Mouse (Mus musculus) layer of hippocampus, adult 2 months (tissue): ENCODE data around the gene Apba2. TPM values are rescaled to one million over a fixed set of nuclear protein-coding genes. Genes with fewer than 3 reads are reported as not detected.

Experiments
- DNase-seq, 2 experiments: peaks; one replicate each; pipeline ENCODE4 v3.0.0; 2022; ENCODE audit warnings: low spot score in 2 of 2
- H3K27ac ChIP-seq: fragments of 200-600 bp; 2 replicates; pipeline ENCODE4 v1.8.1; 2022
- H3K4me3 ChIP-seq: fragments of 200-600 bp; 2 replicates; pipeline ENCODE4 v1.8.1; 2022; ENCODE audit warnings: mild to moderate bottlenecking
- CTCF ChIP-seq: fragments of 200-600 bp; conservative IDR thresholded peaks from 2 replicates; pipeline ENCODE4 v1.8.1; 2022; ENCODE audit warnings: antibody characterized with exemption, mild to moderate bottlenecking, moderate library complexity
- total RNA-seq, 2 experiments: library from RNA; stranded (reverse); gene quantifications; 2 replicates each; pipeline ENCODE4 v1.2.3; 2021

Apba2 gene
- total RNA-seq, 2 experiments from 2014 or later: 249 to 259 TPM

DNA sequence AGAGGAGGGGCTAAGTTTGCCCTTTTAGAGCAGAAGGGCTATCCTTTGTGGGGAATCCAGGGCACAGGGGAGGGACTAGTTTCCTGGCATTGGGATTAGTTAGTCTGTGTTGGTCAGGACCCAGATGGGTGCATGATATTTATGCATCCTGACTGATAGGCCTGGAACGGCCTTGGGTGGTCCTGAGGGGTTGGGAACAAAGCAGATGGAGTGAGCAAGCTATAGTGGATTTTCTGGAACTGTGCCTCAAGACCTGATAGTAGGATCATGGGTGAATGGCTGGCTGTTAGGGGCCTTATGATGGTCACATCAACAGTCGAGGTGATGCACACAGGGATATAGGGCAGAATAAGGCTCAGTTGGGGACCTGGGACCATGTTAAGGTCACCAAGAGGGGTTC is 8.4 kb downstream of the Apba2 start:
- H3K27ac ChIP-seq: peak overlapping the region; percentile 39; the same call in 1 of the 2 replicates

DNA sequence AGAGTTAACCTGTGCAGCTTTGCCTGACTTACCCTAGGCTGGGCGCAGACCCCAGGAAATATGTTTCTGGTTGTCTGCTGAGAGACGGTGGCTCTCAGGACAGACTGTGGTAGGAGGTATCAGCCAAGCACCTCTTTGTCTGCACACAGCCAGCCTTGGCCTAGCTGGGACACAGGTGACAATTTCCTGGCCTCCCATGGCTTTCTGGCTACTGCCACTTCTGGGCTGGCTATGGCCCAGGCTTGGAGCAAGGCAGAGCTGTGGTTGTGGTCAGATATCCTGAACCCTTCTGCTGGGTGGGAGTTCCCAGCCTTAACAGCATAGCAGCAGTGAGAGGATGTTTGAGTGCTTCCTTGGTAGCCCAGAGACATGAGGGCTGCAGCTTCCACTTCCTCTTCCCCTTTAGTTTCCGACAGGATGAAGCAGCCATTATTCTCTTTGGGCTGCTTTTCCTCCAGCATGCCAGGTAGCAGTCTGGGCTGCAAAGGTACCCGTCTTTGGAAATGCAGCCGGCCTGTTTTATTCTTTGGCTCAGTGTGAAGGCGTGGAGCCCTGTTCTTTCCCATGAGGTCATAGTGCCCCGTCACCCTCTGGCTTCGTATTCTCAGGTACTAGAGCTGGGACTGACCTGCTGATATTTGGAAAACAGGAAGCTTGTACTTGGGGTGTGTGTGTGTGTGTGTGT is 9.2 kb downstream of the Apba2 start:
- no peak for TF ChIP-seq CTCF
- DNase-seq: no peak
- Histone ChIP-seq H3K27ac (peak overlapping the region; percentile 39; the same call in 1 of the 2 replicates), H3K4me3 (no peak overlapping the region)

More for the DNA sequence above, 8.4 kb downstream of the Apba2 start:
- no peak for TF ChIP-seq CTCF
- no peak overlapping the region for H3K4me3 ChIP-seq
- DNase-seq: no peak

DNA sequence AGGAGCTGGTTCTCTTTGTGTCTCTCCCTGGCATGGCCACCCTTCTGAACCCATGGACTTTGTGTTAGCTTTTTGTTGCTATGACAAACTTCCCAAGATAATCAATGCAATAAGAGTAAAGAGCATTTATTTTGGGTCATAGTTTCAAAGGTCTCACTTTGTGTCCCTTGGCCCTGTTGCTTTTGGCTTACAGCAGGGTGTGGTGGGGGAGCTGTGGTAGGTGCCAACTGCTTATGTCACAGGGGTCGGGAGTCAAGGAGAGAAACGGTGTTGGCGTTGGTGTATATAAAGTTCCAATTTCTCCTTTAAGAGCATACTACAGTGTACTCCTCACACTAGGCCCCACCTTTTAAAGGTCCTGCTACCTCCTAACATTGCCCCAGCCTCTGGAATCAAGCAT is 12.1 kb downstream of the Apba2 start:
- no peak overlapping the region for H3K4me3 ChIP-seq
- TF ChIP-seq CTCF: no peak
- no peak for DNase-seq

DNA sequence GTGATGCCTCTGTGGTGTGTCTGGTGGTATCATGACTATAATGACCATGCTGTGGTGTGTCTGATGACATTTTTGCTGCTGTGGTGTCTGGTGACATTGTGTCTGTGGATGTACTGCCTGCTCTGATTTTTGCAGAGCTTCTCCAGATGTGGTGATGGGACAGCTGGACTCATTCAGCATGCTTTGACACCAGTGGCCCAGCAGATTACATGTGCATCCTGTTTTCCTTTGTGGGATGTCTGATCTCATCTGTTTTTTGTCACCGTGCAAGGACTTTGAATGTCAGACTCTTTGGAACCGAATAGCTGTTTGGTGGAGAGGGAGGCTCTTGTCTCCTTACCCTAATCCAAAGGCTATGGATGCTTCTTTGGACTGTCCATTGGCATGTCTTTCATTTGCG is 13.8 kb downstream of the Apba2 start:
- TF ChIP-seq CTCF: no peak
- no peak overlapping the region for H3K4me3 ChIP-seq
- DNase-seq: peak in 1 of 2 experiments; percentile 6
- peak overlapping the region; percentile 39; the same call in 1 of the 2 replicates for H3K27ac ChIP-seq

More for the DNA sequence above, 12.1 kb downstream of the Apba2 start:
- H3K27ac ChIP-seq: no peak overlapping the region

DNA sequence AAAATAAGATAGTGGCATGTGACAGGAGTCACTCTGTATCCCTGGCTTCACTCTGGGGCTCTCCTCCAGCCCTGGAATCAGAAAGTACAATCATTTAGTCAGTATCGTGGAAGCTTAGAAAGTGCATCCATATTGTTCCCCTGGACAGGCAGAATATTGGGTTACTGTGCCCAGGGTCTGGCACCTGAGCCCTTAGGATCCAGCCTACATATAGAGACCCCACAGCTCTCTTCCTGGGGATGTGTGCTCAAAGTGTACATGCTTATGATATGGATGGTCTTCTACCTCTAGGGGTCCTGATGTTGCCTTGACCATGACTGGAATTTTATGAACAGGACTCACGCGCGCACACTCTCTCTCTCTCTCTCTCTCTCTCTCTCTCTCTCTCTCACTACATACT is 14.4 kb downstream of the Apba2 start:
- peak overlapping the region; percentile 39 for H3K27ac ChIP-seq
- no peak overlapping the region for H3K4me3 ChIP-seq
- DNase-seq: peak in 1 of 2 experiments; percentile 4
- no peak for TF ChIP-seq CTCF

DNA sequence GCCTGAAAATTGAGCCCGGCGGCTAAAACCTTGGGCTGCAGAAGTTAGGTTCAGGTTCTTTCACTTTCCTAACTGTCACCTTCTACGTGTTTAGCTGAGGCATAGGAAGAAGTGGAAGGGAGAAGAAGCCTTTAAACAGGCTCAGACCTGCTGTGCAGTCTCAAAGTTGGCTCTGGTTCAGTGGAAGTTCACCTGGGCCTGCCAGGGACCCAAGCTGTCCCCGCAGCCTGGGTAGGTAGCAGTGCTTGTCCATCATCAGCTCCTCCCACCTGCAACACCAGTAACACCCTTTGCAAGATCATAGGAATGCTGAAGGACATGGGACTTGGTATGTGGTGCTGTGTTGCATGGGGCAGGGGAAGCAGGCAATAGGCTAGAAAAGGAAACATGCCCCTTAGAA is 17.6 kb downstream of the Apba2 start:
- TF ChIP-seq CTCF: no peak
- DNase-seq: no peak
- no peak overlapping the region for H3K4me3 ChIP-seq
- H3K27ac ChIP-seq: peak overlapping the region; percentile 8; the same call in 1 of the 2 replicates

DNA sequence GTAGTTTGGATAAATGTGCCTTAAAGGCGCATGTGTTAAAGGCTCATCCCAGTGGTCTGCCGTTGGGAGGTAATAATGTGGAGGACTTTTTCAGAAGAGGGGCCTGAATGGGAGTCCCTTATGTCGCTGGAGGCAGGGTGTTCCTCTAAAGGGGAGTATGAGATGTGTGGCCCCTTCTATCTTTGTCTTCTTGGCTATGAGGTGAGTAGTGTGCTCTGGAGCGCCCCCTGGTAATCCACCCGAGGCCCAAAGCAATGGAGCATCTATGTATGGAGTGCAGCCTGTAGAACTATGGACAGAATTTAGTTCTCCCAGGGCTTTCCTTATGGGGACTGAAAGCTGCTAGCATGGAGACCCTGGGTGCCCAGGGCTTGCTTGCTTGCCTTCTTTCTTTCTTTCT is 18.0 kb downstream of the Apba2 start:
- H3K27ac ChIP-seq: no peak overlapping the region
- DNase-seq: no peak
- TF ChIP-seq CTCF: peak; percentile 50
- no peak overlapping the region for H3K4me3 ChIP-seq

DNA sequence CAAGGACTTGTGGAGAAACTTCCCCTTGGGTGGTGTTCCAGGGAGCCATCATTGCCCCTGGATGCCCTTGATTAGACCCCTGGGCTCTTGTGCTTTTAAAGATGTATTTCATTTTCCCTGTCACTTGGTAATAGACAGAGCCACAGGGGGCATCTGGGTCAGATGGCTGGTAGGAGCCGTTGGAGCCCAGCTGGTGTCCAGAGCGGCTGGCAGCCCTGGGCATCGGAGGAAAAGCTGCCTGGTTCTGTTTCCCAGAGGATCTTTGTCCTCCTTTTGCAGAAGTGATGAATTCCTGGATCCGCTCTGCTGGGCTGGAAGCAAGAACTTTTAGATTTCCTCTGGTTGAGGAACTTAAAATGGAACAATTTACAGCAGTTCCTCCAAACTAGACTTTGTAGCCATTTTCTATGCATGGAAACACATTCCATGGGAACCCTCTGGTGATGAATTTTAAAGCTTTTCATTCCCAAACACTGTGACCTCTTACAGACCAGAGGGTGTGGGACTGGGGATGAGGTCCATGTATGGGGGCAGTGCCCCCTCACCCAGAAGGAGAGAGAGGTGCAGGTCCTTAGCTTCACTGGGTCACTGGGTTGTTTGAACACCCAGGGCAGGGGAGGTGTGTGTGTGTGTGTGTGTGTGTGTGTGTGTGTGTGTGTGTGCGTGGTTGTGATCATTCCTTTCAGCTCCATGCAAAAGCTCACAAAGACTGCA is 20.3 kb downstream of the Apba2 start:
- no peak for DNase-seq
- no peak for TF ChIP-seq CTCF
- H3K27ac ChIP-seq: peak overlapping the region; percentile 80
- H3K4me3 ChIP-seq: no peak overlapping the region

DNA sequence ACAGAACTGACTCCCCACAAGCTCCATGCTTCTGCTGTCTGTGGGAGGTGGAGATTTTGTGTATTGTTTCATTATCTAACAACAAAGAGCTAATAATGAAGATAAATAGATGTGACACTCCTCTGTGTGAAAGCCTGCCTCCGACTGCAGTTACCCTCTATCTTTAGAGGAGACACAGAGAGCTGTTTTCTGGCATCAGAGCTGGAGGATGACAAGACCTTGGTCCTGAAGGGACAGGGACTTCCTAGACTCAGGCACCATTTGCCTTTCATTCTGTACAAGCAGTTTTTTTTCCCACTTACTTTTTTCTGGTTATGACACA is 20.9 kb downstream of the Apba2 start:
- DNase-seq: no peak
- no peak for TF ChIP-seq CTCF
- H3K27ac ChIP-seq: peak overlapping the region; percentile 80
- no peak overlapping the region for H3K4me3 ChIP-seq

DNA sequence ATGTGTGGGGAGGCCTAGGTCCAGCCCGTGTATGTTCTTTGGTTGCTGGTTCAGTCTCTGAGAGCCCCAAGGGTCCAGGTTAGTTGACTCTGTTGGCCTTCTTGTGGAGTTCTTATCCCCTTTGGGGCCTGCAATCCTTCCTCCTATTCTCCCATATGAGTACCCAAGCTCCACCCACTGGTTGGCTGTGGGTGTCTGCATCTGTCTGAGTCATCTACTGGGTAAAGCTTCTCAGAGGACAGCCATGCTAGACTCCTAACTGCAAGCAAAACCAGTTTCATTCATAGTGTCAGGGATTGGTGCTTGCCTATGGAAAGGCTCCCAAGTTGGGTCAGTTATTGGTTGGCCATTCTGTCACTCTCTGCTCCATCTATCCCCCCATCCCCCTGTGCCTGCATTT is 29.8 kb downstream of the Apba2 start:
- DNase-seq: no peak
- H3K27ac ChIP-seq: no peak overlapping the region
- H3K4me3 ChIP-seq: no peak overlapping the region
- TF ChIP-seq CTCF: no peak

DNA sequence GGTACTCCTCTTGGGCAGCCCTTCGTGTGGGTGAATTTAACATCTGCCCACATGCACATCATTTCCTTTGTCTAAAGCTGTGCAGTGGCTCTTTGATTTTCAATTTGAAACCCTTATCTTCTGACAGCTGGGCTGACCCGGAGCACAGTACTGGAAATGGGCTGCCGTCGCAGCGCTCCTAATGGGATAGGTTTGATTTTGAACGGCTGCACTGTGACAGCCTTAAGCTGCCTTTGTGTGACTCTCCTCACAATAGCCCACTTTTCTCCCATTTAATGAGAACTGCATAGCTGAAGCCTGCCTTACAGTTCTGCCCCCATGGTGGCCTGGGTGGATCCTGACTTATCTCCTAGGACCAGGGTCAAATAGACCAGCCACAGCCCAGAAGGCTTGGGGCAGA is 31.9 kb downstream of the Apba2 start:
- TF ChIP-seq CTCF: no peak
- no peak for DNase-seq
- Histone ChIP-seq H3K4me3 (no peak overlapping the region), H3K27ac (peak overlapping the region; percentile 32; the same call in 1 of the 2 replicates)

DNA sequence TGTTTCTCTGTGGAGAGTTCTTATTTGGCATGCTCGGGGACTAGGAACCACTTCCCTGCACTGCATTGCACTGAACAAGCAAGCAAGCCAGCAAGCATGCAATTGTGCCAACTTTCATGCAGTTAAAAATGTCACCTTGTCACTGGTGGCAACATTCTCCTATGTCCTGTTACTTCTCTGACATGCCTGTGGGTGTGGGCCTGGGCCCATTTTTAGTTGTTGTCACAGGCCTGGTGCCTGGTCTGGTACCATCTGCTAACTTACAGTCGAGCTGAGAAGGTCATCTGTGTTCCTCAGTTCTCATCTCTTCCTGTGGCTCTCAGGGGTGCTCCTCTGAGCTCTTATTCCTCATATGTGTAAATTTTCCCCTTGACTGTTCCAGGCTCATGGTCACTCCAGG is 33.8 kb downstream of the Apba2 start:
- no peak for DNase-seq
- Histone ChIP-seq H3K27ac (no peak overlapping the region), H3K4me3 (no peak overlapping the region)
- TF ChIP-seq CTCF: no peak

DNA sequence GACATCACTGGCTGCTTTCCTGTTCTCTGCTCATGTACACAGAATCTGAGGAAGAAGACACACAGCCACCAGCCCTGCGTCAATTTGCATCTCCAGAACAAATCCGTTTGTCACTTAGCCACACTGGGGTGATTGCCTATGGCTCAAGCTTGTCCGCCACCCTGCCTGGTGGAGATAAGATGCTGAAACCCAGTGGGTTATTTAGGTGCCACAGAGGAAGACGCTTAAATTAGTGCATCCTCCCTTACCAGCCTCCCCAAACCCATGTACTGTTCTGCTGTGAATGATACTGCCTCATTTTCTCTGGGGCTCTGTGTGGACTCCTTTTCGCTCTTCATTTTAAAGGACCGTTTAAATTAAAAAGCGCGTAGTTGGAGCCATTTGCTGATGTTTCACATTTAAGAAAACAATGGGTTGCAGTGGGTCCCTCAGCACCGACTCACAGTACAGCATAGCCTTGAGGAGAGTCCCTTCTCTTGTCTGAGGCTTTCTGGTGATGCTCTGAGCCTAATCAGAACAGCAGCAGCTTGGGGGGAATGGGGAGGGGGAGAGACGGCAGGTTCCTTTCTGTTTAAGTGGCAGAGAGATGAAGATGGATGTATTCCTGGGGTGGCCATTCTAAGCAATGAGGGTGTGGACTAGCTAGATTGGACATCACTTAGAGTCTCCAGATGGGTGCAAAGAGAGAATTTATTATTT is 38.1 kb downstream of the Apba2 start:
- H3K4me3 ChIP-seq: no peak overlapping the region
- no peak for TF ChIP-seq CTCF
- no peak for DNase-seq
- peak overlapping the region; percentile 51; the same call in 1 of the 2 replicates for H3K27ac ChIP-seq

DNA sequence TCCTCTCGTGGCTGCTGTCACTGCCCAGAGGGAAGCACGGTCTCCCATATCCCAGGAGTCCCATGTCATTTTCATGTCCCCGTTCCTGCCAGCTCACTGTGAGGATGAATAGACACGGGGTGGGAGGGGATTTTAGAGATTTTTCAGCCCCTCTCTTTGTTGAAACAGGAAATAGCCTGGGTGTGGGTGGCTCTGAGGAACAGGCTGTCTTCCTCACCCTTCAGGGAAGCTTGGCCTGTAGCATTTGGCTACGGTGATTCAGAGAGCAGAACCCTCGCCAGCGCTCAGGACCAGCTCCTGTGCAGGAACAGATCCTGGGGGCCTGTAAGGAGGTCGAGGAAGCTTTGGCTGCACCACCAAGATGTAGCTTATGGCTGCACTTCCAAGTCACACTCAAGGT is 45.3 kb downstream of the Apba2 start:
- peak in 1 of 2 experiments; percentile 35 for DNase-seq
- H3K4me3 ChIP-seq: no peak overlapping the region
- TF ChIP-seq CTCF: no peak
- peak overlapping the region; percentile 75 for H3K27ac ChIP-seq
